12 mouse cellular contexts compared by ENCODE assay signal in genomic region chr16:95321945-95322625, GRCm38 (mm10).
A peak's percentile ranks its signal among the peaks of the same experiment; 100 is the strongest.
DNase-seq lines count a peak whose midpoint lies in the region; ATAC-seq and TF ChIP-seq lines count a peak whose summit lies in the region.
"Had no signal": no experiment of that assay in that cellular context is flagged by ENCODE, and none has a peak within 500 bp of the region (broad histone marks: within the 10 kb centered on the region; RNA-seq: fewer than 3 reads in every experiment).

No protein-coding gene starts in this region.

- no peaks in the 10 kb centered on the region for H3K4me1 ChIP-seq in lung, embryonic 14.5 days (ENCODE audit: insufficient read depth)
- peaks cover 3% of the 10 kb centered on the region; the same call in 1 of the 2 replicates for H3K4me1 ChIP-seq in lung, adult 2 months (ENCODE audit: control insufficient read depth, insufficient read depth, low read length)
- no peaks in the 10 kb centered on the region for H3K4me1 ChIP-seq in embryonic facial prominence, embryonic 11.5 days (ENCODE audit: control insufficient read depth, insufficient read depth, low read length)
- H3K4me1 ChIP-seq: intestine, embryonic 15.5 days had no signal

- ATAC-seq in lung, embryonic 14.5 days (ENCODE audit: insufficient read depth): peak; percentile 92
- ATAC-seq in embryonic facial prominence, embryonic 11.5 days (replicated peaks; ENCODE audit: insufficient number of reproducible peaks, low FRiP score, low TSS enrichment, low read depth): no peak
- ATAC-seq: intestine, embryonic 15.5 days had no signal

- H3K36me3 ChIP-seq in lung, embryonic 14.5 days (ENCODE audit: insufficient read depth): no peaks in the 10 kb centered on the region
- H3K36me3 ChIP-seq in embryonic facial prominence, embryonic 11.5 days (replicated peaks; ENCODE audit: control insufficient read depth, insufficient read depth, low read depth, low read length): no peaks in the 10 kb centered on the region
- H3K36me3 ChIP-seq: intestine, embryonic 15.5 days; limb, embryonic 12.5 days had no signal

- no peak overlapping the region for H3K9ac ChIP-seq in lung, embryonic 14.5 days
- H3K9ac ChIP-seq in embryonic facial prominence, embryonic 11.5 days (replicated peaks; ENCODE audit: low read length): no peak overlapping the region
- H3K9ac ChIP-seq: intestine, embryonic 15.5 days; limb, embryonic 12.5 days had no signal

- no peaks in the 10 kb centered on the region for H3K27me3 ChIP-seq in lung, embryonic 14.5 days (ENCODE audit: insufficient read depth, low read length)
- no peaks in the 10 kb centered on the region for H3K27me3 ChIP-seq in embryonic facial prominence, embryonic 11.5 days (ENCODE audit: control insufficient read depth, insufficient read depth, low read length)
- H3K27me3 ChIP-seq: intestine, embryonic 15.5 days; limb, embryonic 12.5 days had no signal

- TF ChIP-seq POLR2A in lung, adult 2 months (IDR thresholded peaks at IDR 0.05; ENCODE audit: borderline replicate concordance, extremely low read depth, low read depth, low read length): no peak

- H3K4me3 ChIP-seq in lung, embryonic 14.5 days (ENCODE audit: low read depth, low read length): no peak overlapping the region
- no peak overlapping the region for H3K4me3 ChIP-seq in lung, adult 2 months (replicated peaks; ENCODE audit: extremely low read depth, low read depth, low read length)
- H3K4me3 ChIP-seq in embryonic facial prominence, embryonic 11.5 days (ENCODE audit: low read depth, low read length): no peak overlapping the region
- H3K4me3 ChIP-seq: intestine, embryonic 15.5 days; limb, embryonic 12.5 days had no signal

- no peaks in the 10 kb centered on the region for H3K9me3 ChIP-seq in lung, embryonic 14.5 days (ENCODE audit: low read depth, low read length)
- H3K9me3 ChIP-seq in embryonic facial prominence, embryonic 11.5 days (replicated peaks; ENCODE audit: control insufficient read depth, low read length): no peaks in the 10 kb centered on the region
- H3K9me3 ChIP-seq: intestine, embryonic 15.5 days; limb, embryonic 12.5 days had no signal

- intact Hi-C loops in heart, postnatal 36 days (cut with DNase I): loop anchor here (1.0 to 2.0 kb wide), 3 partner anchors 19 to 31 kb away; no protein-coding TSS in a partner anchor

- no peak overlapping the region for H3K4me2 ChIP-seq in lung, embryonic 14.5 days
- H3K4me2 ChIP-seq in embryonic facial prominence, embryonic 11.5 days (ENCODE audit: low read depth, low read length): no peak overlapping the region
- H3K4me2 ChIP-seq: intestine, embryonic 15.5 days; limb, embryonic 12.5 days had no signal

- 40% methylated on average over 9 of the region's 9 CpGs for WGBS in lung, embryonic 14.5 days
- WGBS in lung, adult 2 months: 38% methylated on average over 9 of the region's 9 CpGs
- 32% methylated on average over 9 of the region's 9 CpGs for whole genome bisulfite sequencing in embryonic facial prominence, embryonic 11.5 days

- TF ChIP-seq CTCF in lung, embryonic 14.5 days (IDR thresholded peaks at IDR 0.05; ENCODE audit: low read depth): no peak
- TF ChIP-seq CTCF in lung, adult 2 months (IDR thresholded peaks at IDR 0.05; ENCODE audit: insufficient read depth, low read length): no peak

- DNase-seq in lung, embryonic 14.5 days: peak; percentile 86
- DNase-seq in lung, adult 2 months: no peak
- peak; percentile 85 for DNase-seq in embryonic facial prominence, embryonic 11.5 days (ENCODE audit: low spot score)
- peak; percentile 29 to 46 for DNase-seq in heart, postnatal 36 days
- DNase-seq in mesoderm, embryonic 11.5 days (ENCODE audit: low read depth, low spot score): peak; percentile 62
- no peak for DNase-seq in spleen, adult 18-20 months
- DNase-seq in frontal cortex, postnatal 36 days (ENCODE audit: low spot score in 2 of 2): no peak
- DNase-seq in ovary, postnatal 36 days (ENCODE audit: low spot score): no peak
- DNase-seq: cerebellum, postnatal 25 days; midbrain, embryonic 14.5 days had no signal

- H3K27ac ChIP-seq in lung, embryonic 14.5 days (ENCODE audit: low read depth): no peak overlapping the region
- H3K27ac ChIP-seq in embryonic facial prominence, embryonic 11.5 days (replicated peaks; ENCODE audit: low read depth, low read length): no peak overlapping the region
- H3K27ac ChIP-seq: intestine, embryonic 15.5 days; limb, embryonic 12.5 days had no signal

Comparison
In these comparisons a context has a peak if more than half of its experiments do, and no peak if none do; other contexts are left out.
1. DNase-seq: peak in lung, embryonic 14.5 days (single experiment), embryonic facial prominence, embryonic 11.5 days (single experiment), heart, postnatal 36 days (2 of 2) and mesoderm, embryonic 11.5 days (single experiment); none in lung, adult 2 months (single experiment), spleen, adult 18-20 months (0 of 2), frontal cortex, postnatal 36 days (0 of 2) and ovary, postnatal 36 days (single experiment).